Mouse (Mus musculus): Measurements from ENCODE around the gene Prelid1.

Prelid1 gene

DNA sequence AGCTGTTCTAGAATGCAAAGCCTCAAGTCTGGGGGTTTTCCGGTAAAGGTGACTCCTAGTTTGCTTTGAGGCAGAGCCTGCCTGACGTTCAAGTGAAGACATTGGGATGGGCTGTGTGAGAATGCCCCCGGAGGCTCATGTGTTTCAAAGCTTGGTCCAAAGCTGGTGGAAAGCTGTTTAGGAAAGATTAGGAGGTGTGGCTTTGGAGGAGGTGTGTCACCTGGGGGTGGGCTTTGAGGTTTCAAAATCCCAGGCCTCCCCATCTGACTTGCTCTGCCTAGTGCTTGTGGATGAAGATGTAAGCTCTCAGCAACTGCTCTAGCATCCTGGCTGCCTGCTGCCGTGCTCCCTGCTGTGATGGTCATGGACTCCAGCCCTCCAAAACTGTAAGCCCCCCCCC is 15.4 kb downstream of the Prelid1 start:
- no peak for DNase-seq

DNA sequence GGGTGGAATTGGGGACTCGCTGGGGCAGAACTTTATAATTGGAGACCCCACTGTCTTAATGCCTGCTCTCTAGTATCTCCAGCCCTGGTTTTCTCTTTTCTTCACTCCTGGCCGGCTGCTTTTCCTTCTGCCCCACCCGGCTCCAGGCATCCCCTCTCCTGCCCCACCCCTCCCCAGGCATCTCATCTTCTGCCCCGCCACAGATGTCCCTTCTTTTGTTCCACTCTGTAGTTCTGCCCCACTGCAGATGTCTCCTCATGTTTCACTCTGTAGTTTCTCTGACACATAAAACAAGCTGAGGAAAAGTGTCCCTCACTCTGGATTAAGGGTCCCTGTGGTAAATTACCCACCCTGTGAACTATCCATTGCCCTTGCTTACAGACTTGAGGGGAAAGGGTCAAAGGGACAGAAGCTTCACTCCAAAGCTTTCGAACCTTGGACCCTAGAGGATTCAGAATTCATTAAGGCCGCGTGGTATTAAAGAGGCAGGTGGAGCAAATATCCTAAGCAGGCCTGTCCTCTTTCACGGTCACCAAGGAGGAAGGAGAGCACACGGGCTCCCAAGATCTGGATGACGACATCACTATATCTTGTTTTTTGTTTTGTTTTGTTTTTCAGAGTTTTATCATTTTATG is 17.2 kb downstream of the Prelid1 start:
- no peak for DNase-seq

DNA sequence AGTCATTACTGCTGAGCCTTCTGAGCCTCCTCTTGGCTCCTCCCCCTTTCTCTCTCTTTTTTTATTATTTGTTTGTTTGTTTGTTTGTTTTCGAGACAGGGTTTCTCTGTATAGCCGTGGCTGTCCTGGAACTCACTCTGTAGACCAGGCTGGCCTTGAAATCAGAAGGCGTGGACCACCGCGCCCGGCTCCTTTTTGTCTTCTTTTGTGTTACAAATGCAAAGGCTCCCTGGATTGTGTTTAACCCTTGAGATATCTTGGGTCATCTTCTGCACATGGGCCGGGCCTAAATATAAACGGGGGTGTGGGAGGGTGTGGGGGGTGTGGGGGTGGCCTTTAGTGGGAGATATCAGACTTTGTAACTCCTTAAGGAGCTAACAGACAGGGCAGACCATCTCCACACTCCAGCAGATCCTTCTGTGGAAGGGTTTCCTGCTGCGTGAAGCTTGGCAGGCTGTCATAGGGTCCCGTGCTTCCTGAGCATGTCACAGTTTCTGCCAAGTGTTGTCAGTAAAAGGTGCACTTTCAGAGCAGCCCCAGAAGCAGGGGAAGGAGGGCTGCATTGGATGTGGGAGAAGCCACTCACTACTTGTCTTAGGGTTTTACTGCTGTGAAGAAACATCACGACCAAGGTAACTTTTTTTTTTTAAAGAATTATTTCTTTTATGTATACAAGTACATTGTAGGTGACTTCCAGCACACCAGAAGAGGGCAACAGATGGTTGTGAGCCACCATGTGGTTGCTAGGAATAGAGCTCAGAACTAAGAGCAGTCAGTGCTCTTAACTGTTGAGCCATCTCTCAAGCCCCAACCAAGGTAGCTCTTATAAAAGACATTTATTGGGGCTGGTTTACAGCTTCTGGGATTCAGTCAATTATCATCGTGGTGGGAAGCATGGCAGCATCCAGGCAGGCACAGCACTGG is 18.1 kb downstream of the Prelid1 start:
- DNase-seq: no peak

DNA sequence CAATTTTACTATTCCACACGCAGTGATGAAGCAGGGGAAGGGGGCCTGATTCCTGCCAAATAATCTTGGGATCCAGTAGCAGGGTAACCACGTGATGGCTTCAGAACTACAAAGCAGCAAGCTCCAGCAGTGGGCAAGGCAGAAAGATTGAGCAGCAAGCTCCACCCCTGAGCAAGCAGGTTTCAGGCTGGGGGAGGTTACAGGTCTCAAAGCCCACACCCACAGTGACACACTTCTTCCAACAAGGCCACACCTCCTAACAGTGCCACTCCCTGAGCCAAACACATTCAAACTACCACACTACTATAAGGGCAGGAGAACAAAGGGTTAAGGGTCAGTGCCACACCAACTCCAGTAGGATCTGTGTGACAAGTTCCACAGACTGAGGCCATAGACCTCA is 19.0 kb downstream of the Prelid1 start:
- DNase-seq: no peak

DNA sequence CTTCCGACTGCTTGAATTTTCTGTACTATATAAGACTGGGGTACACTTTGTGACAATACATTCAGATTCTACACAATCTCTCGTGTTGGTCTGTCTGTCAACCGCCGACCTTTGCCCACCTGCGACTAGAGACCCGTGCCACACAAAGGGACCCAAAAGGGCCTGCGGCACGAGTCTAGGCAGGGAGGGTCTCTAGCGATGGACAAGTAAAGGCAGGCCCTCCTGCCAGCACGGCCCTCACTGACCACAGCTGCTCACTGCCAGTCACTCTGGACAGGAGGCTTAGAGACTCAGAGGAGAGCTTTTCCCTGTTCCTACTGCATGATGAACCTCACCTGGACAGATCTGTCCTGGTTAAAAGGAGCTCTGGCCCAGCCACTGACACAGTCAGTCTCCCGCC is 22.2 kb downstream of the Prelid1 start:
- no peak for DNase-seq

DNA sequence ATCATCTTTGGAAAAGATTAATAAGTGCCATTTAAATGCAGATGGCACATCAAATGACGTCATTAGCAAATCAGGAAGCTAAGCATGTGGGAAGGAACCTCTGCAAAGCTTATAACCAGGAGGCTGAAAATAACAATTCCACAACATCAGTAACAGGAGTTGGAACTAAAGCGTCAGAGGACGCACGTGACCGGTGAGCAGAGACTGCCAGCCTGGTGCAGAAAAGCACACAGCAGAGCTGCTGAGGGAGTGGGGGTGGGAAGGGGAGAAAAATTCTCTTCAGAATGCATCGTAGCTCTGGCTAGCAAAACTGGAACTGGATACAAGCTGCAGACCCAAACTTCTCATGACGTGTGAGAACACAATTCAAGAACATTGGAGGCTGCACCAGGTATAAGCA is 24.0 kb downstream of the Prelid1 start:
- DNase-seq: no peak

DNA sequence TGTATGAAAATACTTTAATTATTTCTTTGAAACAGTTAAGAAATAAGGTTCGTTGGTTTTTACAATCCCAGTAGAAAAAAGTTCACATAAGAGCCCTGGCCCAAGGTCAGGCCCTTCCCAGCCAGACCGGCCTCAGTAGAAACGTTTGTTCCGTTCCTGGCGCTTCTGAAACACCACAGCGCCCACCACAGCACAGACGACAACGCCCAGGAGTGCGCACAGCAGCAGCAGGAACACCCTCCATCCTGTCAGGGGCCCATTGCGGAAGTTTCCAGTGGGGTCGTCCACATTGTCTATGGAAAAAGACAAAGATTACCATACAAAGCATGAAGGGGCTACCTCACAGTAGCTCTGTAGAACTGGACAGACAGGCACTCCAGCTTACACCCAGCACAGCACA is 26.4 kb downstream of the Prelid1 start:
- DNase-seq: no peak

DNA sequence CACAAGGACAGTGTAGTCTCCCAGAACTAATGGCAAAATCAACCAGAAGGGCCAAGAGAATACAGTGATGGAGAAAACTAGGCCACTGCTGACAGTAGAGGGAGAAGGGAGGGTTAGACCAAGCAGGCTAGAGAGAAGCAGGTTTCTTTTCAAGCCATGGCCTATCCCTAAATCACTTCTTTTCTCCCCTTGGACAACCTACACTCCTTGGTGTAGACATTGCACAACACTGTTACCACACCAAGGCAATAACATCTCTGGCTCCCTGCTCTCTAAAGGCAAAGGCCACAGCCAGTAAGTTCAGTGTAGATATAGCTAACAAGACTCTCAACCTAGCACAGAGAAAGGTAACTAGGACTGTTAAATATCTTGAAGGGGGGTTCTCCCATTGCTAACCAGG is 40.8 kb downstream of the Prelid1 start:
- no peak for DNase-seq

DNA sequence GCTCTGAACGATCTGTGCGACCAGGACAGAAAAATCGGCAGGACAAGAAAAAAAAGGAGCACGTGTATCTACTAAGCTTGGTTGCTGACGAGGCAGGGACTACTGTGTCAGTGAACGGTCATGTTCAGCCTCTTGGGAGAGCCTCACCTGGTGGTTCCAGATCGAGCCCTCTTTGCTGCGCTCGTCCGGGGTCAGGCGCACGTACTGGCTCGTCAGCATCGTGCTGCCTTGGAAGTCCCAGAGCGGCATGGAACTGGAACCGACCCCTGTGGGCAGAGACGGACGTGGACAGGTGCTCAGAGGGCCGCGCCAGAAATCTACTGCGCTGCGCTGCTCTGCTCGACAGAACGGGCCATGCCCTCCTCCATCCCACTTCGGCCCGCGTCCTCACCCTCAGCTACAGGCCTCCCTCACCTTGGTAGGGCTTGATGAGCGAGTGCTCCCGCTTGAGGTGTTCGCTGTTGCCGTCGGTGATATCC is 41.7 kb downstream of the Prelid1 start:
- no peak for DNase-seq

DNA sequence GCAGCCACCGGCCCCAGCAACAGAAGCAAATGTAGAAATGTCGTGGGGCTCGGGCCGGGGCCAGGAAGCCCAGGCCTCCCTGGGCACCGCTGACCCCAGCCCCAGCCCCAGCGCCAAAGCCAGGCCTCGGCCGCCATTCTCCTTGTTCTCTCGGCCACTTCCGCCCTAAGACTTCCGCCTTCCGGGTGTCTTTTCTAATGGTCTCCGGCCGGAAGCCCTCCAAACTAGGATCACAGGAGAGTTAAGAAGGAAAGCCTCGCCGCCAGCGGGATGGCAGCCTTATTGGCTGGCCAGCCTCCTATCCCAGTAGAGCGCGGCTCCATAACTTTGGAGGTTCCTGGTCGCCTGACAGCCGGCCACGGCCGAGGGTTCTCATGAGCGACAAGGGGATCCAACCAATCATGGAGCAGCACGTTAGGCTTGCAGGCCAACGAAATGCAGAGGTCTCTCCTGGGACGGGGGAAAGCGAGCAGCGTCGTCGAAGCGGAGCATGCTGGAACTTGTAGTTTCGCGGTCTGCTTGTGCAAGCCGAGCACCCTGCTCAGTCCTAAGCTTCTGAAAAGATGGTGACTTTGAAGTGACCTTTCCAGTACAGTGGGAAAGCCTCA is 42.3 kb downstream of the Prelid1 start, which contains the start of gene Lman2:
Gene Lman2, minus strand, starts transcription at position 331 of the 608 bp plus-strand sequence.
- peak; percentile 97 for DNase-seq

DNA sequence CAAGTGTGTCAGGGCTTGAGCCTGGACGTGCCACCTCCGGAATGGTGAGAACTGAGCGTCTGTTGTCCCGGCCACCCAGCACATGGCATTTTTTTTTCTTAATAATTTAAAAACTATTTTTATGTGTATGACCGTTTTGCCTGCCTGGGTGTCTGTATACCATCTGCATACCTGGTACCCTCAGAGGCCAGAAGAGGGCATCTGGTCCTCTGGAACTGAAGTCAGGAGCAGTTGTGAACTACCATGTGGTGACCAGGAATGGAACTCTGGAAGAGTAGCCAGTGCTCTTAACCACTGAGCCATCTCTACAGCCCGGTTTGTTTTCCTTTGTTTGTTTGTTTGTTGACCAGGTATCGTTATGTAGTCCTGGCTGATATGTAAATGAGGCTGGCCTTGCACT is 48.1 kb downstream of the Prelid1 start:
- DNase-seq: no peak

DNA sequence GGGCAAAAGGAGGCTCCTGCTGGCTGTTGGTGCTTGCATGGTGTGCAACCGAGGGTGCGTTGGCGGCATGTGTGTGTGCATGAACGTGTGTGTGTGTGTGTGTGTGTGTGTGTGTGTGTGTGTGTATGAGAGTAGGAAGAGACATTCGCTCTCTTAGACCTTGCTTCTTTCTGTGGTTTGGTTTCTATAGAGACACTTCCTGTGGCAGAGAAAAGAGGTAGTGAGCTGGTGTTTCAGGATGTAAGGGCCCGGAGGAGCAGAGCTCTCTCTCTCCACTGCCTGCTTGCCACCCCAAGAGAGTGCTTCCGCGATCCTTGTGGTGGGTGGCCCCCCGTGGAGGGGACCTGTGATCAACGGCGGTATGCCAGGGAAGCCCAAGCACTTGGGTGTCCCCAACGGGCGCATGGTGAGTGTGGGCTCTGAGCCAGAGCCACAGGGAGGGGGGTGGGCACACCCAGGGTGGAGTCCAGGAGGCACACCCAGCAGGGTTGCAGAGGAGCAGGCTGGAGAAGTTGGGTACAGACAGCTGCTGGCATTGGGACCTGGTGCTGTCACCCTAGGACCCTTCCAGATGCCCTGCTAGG is 49.3 kb downstream of the Prelid1 start, which contains the start of gene Rgs14:
Gene Rgs14, plus strand, starts transcription at position 202 of the 584 bp plus-strand sequence.
- DNase-seq: no peak

DNA sequence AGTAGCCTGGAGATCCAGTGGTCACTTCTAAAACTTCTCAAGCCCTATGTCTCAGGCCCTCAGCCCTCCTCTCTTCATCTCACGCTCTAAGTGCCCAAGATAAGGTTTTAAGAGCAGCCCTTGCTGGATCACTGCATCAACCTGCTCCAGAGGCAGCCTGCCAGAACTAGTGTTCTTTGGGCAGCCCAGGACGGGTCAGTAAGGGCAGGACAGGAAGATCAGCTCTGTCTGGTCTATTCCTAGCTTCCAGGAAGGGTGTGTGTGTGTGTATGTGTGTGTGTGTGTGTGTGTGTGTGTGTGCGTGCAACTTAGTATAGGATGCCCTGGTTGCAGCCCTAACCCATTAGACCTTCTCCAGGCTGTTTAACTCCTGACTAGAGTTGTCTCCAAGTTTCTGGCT is 49.9 kb downstream of the Prelid1 start:
- DNase-seq: peak; percentile 61

DNA sequence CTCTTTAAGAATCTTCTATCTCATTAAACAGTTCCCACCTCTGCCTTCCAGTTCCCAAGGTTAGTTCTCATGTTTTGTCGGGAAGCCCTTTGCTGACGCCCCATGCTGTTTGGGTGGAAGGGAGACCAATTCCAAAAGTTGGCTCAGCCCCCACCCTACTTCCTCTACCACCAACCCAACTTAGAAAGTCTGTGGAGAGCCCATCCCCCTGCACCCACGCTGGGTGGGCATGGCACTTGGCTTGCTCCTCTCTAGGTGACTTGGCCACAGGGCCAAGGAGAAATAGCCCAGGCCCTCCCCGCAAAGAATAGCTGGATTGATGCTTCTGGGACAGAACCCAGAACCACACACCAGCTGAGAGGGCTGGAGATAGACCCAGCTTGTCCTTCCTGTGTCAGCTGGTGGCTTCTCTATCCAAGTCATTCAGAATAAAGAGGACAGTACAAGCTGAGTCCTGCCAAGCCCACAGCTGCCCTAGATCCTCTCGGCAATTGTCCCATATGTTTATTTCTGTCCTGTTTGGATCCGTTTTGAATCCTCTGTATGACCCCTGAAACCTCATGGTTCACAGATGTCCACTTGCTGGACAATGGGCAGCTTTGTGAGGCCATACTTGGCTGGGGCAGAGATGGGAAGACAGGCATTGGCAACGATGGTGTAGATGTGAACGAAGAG is 50.8 kb downstream of the Prelid1 start:
- no peak for DNase-seq

DNA sequence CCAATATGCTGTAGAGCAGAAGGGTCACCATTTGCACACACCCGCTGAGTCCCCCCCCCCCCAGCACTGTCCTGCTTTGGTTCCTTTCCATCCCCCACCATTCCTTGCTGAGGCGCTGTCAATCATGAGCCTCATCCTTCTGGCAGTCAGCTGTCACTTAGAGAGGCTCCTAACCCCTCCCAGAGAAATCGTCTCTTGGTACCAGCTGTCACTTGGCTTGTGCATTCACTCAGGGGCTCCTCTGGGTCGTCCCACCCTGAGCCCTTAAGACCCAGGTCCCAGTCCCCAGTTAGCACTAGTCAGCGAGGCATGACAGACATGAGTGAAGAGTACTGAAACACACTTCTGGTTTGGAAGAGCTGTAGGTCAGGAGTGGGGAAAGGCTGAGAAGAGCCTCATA is 51.4 kb downstream of the Prelid1 start:
- no peak for DNase-seq

DNA sequence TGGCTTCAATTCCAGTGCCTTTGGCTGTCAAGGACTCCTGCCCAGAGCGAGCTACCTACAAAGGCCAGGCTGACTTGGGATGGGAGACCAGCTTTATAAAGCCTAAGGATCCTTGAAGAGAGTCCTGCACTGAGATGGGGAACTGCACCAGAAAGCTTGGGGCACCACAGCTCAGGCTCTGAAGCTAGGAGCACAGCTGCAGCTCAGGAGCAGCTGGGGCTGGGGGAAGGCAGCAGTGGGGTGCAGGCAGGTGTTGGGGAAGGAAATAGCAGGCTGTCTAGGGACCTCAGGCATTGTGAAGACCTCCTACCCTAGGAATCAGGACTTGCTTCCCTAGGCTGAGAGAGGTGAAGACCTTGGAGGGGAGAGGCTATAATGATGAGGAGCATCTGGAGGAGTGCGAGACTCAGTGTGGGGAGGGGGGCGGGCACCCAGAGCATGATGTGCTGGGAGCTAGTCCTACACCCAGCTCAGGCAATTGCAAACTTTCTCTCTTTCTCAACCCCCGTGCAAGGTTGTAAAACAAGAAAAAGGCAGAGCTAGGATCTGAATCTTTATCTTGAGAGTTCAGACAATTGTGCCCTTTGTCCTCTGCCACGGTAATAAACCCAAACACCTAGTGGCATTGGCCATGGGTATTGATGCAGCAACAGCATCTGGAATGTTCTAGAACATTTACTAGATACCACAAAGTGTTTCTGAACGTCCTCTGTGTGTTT is 54.1 kb downstream of the Prelid1 start:
- DNase-seq: no peak
